ENCODE assay signal across 11 mouse cellular contexts in genomic region chr14:57523762-57524161, GRCm38 (mm10). TPM values are rescaled to one million over a fixed set of nuclear protein-coding genes. Genes with fewer than 3 reads are reported as not detected.
DNase-seq lines count a peak whose midpoint lies in the region; ATAC-seq and TF ChIP-seq lines count a peak whose summit lies in the region.
"Had no signal": no experiment of that assay in that cellular context is flagged by ENCODE, and none has a peak within 500 bp of the region (broad histone marks: within the 10 kb centered on the region; RNA-seq: fewer than 3 reads in every experiment).

No protein-coding gene starts in this region.

- intact Hi-C loops in gastrocnemius, postnatal 36 days (cut with DNase I) = loop anchor here (10.0 kb wide), 1 partner anchor 149 kb away; no protein-coding TSS in a partner anchor

- H3K36me3 ChIP-seq in hindbrain, postnatal 0 days (ENCODE audit: insufficient read depth, low read length) = no peaks in the 10 kb centered on the region
- no peaks in the 10 kb centered on the region for H3K36me3 ChIP-seq in hindbrain, embryonic 10.5 days
- no peaks in the 10 kb centered on the region for H3K36me3 ChIP-seq in stomach, embryonic 14.5 days (ENCODE audit: control insufficient read depth, insufficient read depth, low read length)
- no peaks in the 10 kb centered on the region for H3K36me3 ChIP-seq in stomach, postnatal 0 days (ENCODE audit: control insufficient read depth, insufficient read depth, low read length)
- no peaks in the 10 kb centered on the region for H3K36me3 ChIP-seq in intestine, postnatal 0 days (ENCODE audit: control insufficient read depth, insufficient read depth)

- H3K4me2 ChIP-seq in hindbrain, postnatal 0 days (ENCODE audit: low read depth, low read length) = no peak overlapping the region; the same call in 1 of the 2 replicates
- peak overlapping the region; percentile 77 for H3K4me2 ChIP-seq in stomach, embryonic 14.5 days (replicated peaks; ENCODE audit: low read depth, low read length)
- H3K4me2 ChIP-seq in stomach, postnatal 0 days (replicated peaks; ENCODE audit: low read depth) = no peak overlapping the region
- peak overlapping the region; percentile 96; the same call in 1 of the 2 replicates for H3K4me2 ChIP-seq in intestine, postnatal 0 days (replicated peaks; ENCODE audit: low read depth)

- H3K9ac ChIP-seq in hindbrain, postnatal 0 days (replicated peaks; ENCODE audit: low read length) = no peak overlapping the region
- H3K9ac ChIP-seq in stomach, embryonic 14.5 days (replicated peaks; ENCODE audit: low read depth, low read length) = no peak overlapping the region
- no peak overlapping the region for H3K9ac ChIP-seq in stomach, postnatal 0 days (ENCODE audit: low read length)
- H3K9ac ChIP-seq in intestine, postnatal 0 days (ENCODE audit: low read depth, low read length) = no peak overlapping the region

- H3K27me3 ChIP-seq in hindbrain, postnatal 0 days (ENCODE audit: insufficient read depth, low read length) = no peaks in the 10 kb centered on the region
- peaks cover 56% of the 10 kb centered on the region for H3K27me3 ChIP-seq in hindbrain, embryonic 10.5 days (ENCODE audit: insufficient read depth, poor library complexity, severe bottlenecking)
- H3K27me3 ChIP-seq in stomach, embryonic 14.5 days (ENCODE audit: control insufficient read depth, insufficient read depth, low read length) = no peaks in the 10 kb centered on the region
- H3K27me3 ChIP-seq in stomach, postnatal 0 days (ENCODE audit: control insufficient read depth, insufficient read depth, low read length) = no peaks in the 10 kb centered on the region
- H3K27me3 ChIP-seq in intestine, postnatal 0 days (replicated peaks; ENCODE audit: control insufficient read depth, insufficient read depth, low read length) = no peaks in the 10 kb centered on the region

- no peaks in the 10 kb centered on the region for H3K4me1 ChIP-seq in hindbrain, postnatal 0 days (ENCODE audit: insufficient read depth, low read length)
- peaks cover 11% of the 10 kb centered on the region for H3K4me1 ChIP-seq in hindbrain, embryonic 10.5 days (replicated peaks)
- no peaks in the 10 kb centered on the region for H3K4me1 ChIP-seq in stomach, embryonic 14.5 days (ENCODE audit: control insufficient read depth, insufficient read depth, low read length)
- no peaks in the 10 kb centered on the region for H3K4me1 ChIP-seq in stomach, postnatal 0 days (replicated peaks; ENCODE audit: control insufficient read depth, insufficient read depth)
- no peaks in the 10 kb centered on the region; the same call in 1 of the 2 replicates for H3K4me1 ChIP-seq in intestine, postnatal 0 days (replicated peaks; ENCODE audit: control insufficient read depth, insufficient read depth, low read length)

- DNase-seq in hindbrain, postnatal 0 days (ENCODE audit: low spot score) = no peak
- no peak for DNase-seq in hindbrain, embryonic 10.5 days (ENCODE audit: low spot score)
- DNase-seq in stomach, postnatal 0 days (ENCODE audit: low spot score) = no peak
- DNase-seq in Muller cell, postnatal 12 days (ENCODE audit: inconsistent ontology term) = no peak
- no peak for DNase-seq in gastrocnemius, postnatal 36 days
- DNase-seq: adrenal gland, adult 2 months; gastrocnemius, adult 2 months; right cerebral cortex, postnatal 25 days had no signal

- WGBS in hindbrain, postnatal 0 days = 86% methylated on average over 9 of the region's 9 CpGs
- WGBS in hindbrain, embryonic 10.5 days = 91% methylated on average over 9 of the region's 9 CpGs
- 86% methylated on average over 9 of the region's 9 CpGs for WGBS in stomach, embryonic 14.5 days
- 84% methylated on average over 9 of the region's 9 CpGs for WGBS in stomach, postnatal 0 days
- 83% methylated on average over 9 of the region's 9 CpGs for WGBS in intestine, postnatal 0 days

- ATAC-seq in hindbrain, postnatal 0 days = no peak
- no peak for ATAC-seq in stomach, embryonic 14.5 days (ENCODE audit: insufficient number of reproducible peaks, insufficient read depth, low FRiP score, low read depth)
- no peak for ATAC-seq in stomach, postnatal 0 days (ENCODE audit: low FRiP score, low TSS enrichment)
- no peak for ATAC-seq in intestine, postnatal 0 days

- H3K4me3 ChIP-seq in hindbrain, postnatal 0 days (ENCODE audit: low read length) = peak overlapping the region; percentile 63; the same call in 1 of the 2 replicates
- no peak overlapping the region for H3K4me3 ChIP-seq in hindbrain, embryonic 10.5 days
- H3K4me3 ChIP-seq in stomach, embryonic 14.5 days (ENCODE audit: low read depth, low read length) = no peak overlapping the region; the same call in 1 of the 2 replicates
- no peak overlapping the region for H3K4me3 ChIP-seq in stomach, postnatal 0 days (ENCODE audit: low read depth, low read length)
- H3K4me3 ChIP-seq in intestine, postnatal 0 days (ENCODE audit: low read depth, low read length) = no peak overlapping the region

- TF ChIP-seq EP300 in stomach, postnatal 0 days (optimal IDR thresholded peaks at IDR 0.05) = no peak

- TF ChIP-seq CTCF in hindbrain, postnatal 0 days (IDR thresholded peaks at IDR 0.05; ENCODE audit: low read depth) = no peak
- TF ChIP-seq CTCF in stomach, postnatal 0 days (IDR thresholded peaks at IDR 0.05; ENCODE audit: low read depth) = no peak
- TF ChIP-seq CTCF in intestine, postnatal 0 days (IDR thresholded peaks at IDR 0.05; ENCODE audit: low read depth) = no peak

- no peak overlapping the region for H3K27ac ChIP-seq in hindbrain, postnatal 0 days
- no peak overlapping the region for H3K27ac ChIP-seq in hindbrain, embryonic 10.5 days
- no peak overlapping the region for H3K27ac ChIP-seq in stomach, embryonic 14.5 days (ENCODE audit: low read length)
- no peak overlapping the region for H3K27ac ChIP-seq in stomach, postnatal 0 days (replicated peaks)
- H3K27ac ChIP-seq in intestine, postnatal 0 days (ENCODE audit: low read depth, low read length) = no peak overlapping the region
- H3K27ac ChIP-seq: gastrocnemius, adult 2 months had no signal

- no peaks in the 10 kb centered on the region for H3K9me3 ChIP-seq in hindbrain, postnatal 0 days (ENCODE audit: low read length)
- H3K9me3 ChIP-seq in hindbrain, embryonic 10.5 days = no peaks in the 10 kb centered on the region
- H3K9me3 ChIP-seq in stomach, embryonic 14.5 days (ENCODE audit: control insufficient read depth, low read depth, low read length) = no peaks in the 10 kb centered on the region
- H3K9me3 ChIP-seq in stomach, postnatal 0 days (ENCODE audit: control insufficient read depth, low read length) = no peaks in the 10 kb centered on the region
- H3K9me3 ChIP-seq in intestine, postnatal 0 days (ENCODE audit: control insufficient read depth) = no peaks in the 10 kb centered on the region

RNA-seq across cellular contexts. Expression of gene Il17d, which starts 0.8 kb away (rescaled TPM):
- 35.5 and 35.8 TPM in 2 replicates for total RNA-seq in hindbrain, postnatal 0 days (2014; rRNA removed)
- 5.9 and 6.1 TPM in 2 replicates for polyA plus RNA-seq in hindbrain, postnatal 0 days (2015; fragmentation: Nextera tagmentation; extraction: Ambion mirVana)
- 0.96 and 1.9 TPM in 2 replicates for polyA plus RNA-seq in hindbrain, embryonic 10.5 days (2016; fragmentation: Nextera tagmentation; extraction: Ambion mirVana)
- polyA plus RNA-seq in stomach, embryonic 14.5 days (2014; fragmentation: Nextera tagmentation; extraction: Ambion mirVana) = 3.4 and 4.4 TPM in 2 replicates
- 8.5 and 10.6 TPM in 2 replicates for polyA plus RNA-seq in stomach, postnatal 0 days (2015; fragmentation: Nextera tagmentation; extraction: Ambion mirVana)
- polyA plus RNA-seq in intestine, postnatal 0 days (2015; fragmentation: Nextera tagmentation; extraction: Ambion mirVana) = 7.2 and 7.8 TPM in 2 replicates
- total RNA-seq in gastrocnemius, postnatal 36 days (2021) = 1 to 10 TPM; 1.5 to 2.1 TPM
- total RNA-seq: megakaryocyte, adult 5-6 weeks had no signal

RNA-seq across cellular contexts. Expression of gene Eef1akmt1, which starts 47.6 kb away (rescaled TPM):
- total RNA-seq in hindbrain, postnatal 0 days (2014; rRNA removed) = 21.6 and 32.9 TPM in 2 replicates
- polyA plus RNA-seq in hindbrain, postnatal 0 days (2015; fragmentation: Nextera tagmentation; extraction: Ambion mirVana) = 69.9 and 71.2 TPM in 2 replicates
- polyA plus RNA-seq in hindbrain, embryonic 10.5 days (2016; fragmentation: Nextera tagmentation; extraction: Ambion mirVana) = 107 and 111 TPM in 2 replicates
- 92.2 and 103 TPM in 2 replicates for polyA plus RNA-seq in stomach, embryonic 14.5 days (2014; fragmentation: Nextera tagmentation; extraction: Ambion mirVana)
- polyA plus RNA-seq in stomach, postnatal 0 days (2015; fragmentation: Nextera tagmentation; extraction: Ambion mirVana) = 59.5 and 60.9 TPM in 2 replicates
- polyA plus RNA-seq in intestine, postnatal 0 days (2015; fragmentation: Nextera tagmentation; extraction: Ambion mirVana) = 53.2 and 56.6 TPM in 2 replicates
- total RNA-seq in gastrocnemius, postnatal 36 days (2021) = 10 to 100 TPM; 23.7 to 29.9 TPM

Comparison
In these comparisons a context has a peak if more than half of its experiments do, and no peak if none do; other contexts are left out.
1. H3K4me2 ChIP-seq: peak in stomach, embryonic 14.5 days (single experiment) and intestine, postnatal 0 days (single experiment); none in hindbrain, postnatal 0 days (single experiment) and stomach, postnatal 0 days (single experiment).